Mouse (Mus musculus) large intestine, adult 2 months (tissue): ENCODE data around the gene Nlrc4. TPM values are rescaled to one million over a fixed set of nuclear protein-coding genes. Genes with fewer than 3 reads are reported as not detected.
"Not testable (repeated sequence)": the region's sequence is repeated elsewhere in the genome, so short reads cannot be mapped to it uniquely, and the experiment has no call there.

ENCODE experiments used
- DNase-seq: peaks from one replicate; pipeline ENCODE4 v3.0.0-alpha.2; 2012; ENCODE audit warnings: low read depth, low spot score
- WGBS: fragments of 180-500 bp; shearing (Covaris S2); methylation state at CpG from one replicate; pipeline ENCODE4 v1.1.7; 2018; 5-methylcytosine and 5-hydroxymethylcytosine counted together
- polyA plus RNA-seq: library from polyadenylated mRNA; depleted of rRNA; stranded (reverse); fragments of >200 nt; gene quantifications from 2 replicates; pipeline ENCODE4 v1.2.3, GENCODE M21; 2012; rRNA removed

Gene Nlrc4
- polyA plus RNA-seq: 10.1 and 17.9 TPM in 2 replicates

DNA sequence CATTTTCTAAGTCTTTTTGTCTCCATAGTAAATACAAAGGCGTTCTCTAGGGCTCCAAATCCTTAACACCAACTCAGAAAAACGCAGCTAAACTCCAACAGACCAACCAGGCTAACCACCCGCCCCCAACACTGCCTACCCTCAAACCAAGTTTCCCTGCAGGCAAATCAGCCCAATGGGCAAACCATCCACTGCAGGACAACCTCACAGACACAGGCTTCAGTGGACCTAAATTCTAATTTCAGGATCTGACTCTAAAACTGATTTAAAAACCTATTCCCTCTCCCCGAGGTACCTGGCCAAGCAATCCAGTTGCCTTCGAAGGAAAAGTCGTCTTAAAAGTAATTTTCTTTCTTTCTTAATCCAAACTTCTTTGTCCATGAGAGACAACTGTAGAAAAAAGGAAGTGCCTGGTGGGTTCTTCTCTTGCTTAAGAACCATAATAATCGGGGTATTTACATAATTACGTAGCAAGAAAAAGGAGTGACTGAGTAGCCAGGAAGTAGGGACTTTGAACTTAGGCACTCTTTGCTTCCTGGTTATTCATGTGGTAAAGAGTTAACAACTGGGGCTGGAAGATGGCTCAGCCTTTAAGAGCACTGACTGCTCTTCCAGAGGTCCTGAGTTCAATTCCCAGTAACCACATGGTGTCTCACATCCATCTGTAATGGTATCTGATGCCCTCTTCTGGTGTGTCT is at the start of gene Nlrc4:
Gene Nlrc4 (minus strand): TSS at position 432 of the 698 bp plus-strand sequence.
- DNase-seq: peak; percentile 58
- 19% methylated on average over 8 of the region's 8 CpGs for WGBS

GRCm38 (mm10) chr17:74508600-74508999 is 49.7 kb upstream of the Nlrc4 start:
- DNase-seq: no peak
- WGBS: 56% methylated on average over 3 of the region's 3 CpGs

DNA sequence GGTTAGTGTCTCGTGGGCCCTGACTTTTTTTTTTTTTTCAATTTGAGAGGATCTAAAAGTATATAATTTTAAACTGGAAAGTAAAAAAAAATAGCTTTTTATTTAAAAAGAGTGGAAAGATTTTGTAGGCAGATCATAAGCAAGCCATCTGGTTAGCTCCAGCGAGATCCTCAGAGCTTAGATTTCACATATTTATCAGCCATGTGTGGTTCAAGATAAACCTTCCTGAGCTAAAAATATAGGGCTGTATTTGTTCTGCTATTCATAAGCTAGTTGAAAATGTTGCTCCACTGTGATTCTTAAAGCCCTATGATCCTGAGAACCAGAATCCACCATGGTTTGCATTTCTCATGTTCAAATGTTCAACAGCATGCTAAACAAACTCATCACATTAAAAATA is 49.0 kb upstream of the Nlrc4 start:
- 83% methylated on average over 2 of the region's 2 CpGs for WGBS

DNA sequence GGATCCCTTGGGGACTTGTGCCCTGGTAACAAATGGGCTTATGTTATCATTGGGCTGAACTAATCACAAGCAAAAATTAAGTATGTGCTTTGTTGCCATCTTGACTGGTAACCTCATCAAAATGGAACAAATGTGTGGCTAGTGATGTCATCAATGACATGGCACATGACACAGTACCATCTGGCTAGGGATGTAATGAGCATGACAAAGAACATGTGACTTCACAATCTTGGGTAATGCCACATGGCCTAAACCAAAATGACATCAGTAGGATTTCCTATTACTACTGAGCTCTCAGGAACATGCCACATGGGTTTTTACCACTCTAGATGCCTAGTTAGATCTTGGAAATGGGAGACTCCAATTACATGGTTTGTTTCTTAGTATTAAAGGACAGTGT is 42.1 kb upstream of the Nlrc4 start:
- DNase-seq: no peak

More for the DNA sequence above, 49.0 kb upstream of the Nlrc4 start:
- DNase-seq: no peak

DNA sequence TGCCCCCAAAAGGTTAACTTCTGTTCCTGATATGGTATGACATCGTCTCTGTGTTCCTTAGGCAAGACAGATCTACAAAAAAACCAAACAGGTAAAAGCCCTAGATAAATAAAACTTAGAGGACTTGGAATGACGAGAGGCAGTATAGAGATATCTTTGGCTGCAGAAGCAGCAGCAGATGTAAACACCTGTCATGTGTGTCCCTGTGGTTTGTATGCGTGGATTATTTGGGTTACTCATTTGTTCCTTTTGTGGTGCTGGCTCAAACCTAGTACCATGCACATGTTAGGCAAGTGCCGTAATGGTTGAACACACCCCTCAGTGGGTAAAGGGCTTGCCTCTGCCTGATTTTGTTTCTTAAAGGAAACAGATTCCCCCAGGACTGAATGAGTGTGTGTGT is 41.3 kb upstream of the Nlrc4 start:
- no peak for DNase-seq
- 78% methylated on average over 4 of the region's 4 CpGs for WGBS

GRCm38 (mm10) chr17:74491565-74491964 is 32.6 kb upstream of the Nlrc4 start:
- 77% methylated on average over 3 of the region's 3 CpGs for WGBS
- DNase-seq: no peak

- WGBS: 1% methylated on average over 12 of the region's 12 CpGs
- no peak for DNase-seq
Measured at GRCm38 (mm10) chr17:74489901-74490220, 30.9 kb upstream of the Nlrc4 start.

DNA sequence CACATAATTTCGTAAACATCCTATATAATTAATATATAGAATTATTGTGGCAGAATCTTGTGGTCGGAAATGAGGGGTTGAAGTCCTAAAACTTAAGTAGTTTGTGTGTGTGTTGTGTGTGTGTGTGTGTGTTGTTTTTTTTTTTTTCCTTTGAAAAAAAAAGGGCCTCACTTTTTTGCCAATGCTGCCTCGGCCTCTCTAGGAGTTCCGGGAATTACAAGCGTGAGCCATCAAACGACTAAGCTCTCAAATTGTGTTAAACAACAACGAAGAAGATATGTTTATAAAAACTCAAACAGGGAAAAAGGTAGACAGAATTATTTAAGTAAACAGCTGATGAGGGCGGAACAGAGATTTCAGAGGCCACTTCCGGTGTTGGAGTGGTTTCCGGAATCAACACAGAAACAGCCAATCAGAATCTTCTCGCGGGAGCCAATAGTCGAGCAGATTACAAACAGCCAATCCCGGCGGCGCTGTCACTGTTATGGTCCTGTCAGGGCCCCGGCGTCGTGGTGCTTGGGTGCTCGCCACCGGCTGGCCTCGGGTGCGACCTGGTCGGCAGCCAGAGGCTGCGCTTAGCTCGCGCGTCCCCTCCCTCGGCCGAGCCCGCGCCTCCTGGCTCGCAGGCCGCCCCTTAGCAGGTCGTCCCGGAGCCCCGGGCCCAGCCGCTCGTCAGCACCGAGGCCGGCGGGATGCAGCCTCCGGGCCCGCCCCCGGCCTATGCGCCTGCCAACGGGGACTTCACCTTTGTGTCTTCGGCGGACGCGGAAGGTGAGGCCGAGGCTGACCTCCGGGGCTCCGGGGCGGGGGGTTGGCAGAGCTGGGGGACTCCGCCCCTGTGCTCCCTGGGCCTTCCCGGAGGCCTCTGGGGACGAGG is 30.3 kb upstream of the Nlrc4 start, which contains the start of gene Yipf4:
Gene Yipf4 (plus strand): TSS at position 470 of the 877 bp plus-strand sequence.
- 5% methylated on average over 58 of the region's 58 CpGs for WGBS

DNA sequence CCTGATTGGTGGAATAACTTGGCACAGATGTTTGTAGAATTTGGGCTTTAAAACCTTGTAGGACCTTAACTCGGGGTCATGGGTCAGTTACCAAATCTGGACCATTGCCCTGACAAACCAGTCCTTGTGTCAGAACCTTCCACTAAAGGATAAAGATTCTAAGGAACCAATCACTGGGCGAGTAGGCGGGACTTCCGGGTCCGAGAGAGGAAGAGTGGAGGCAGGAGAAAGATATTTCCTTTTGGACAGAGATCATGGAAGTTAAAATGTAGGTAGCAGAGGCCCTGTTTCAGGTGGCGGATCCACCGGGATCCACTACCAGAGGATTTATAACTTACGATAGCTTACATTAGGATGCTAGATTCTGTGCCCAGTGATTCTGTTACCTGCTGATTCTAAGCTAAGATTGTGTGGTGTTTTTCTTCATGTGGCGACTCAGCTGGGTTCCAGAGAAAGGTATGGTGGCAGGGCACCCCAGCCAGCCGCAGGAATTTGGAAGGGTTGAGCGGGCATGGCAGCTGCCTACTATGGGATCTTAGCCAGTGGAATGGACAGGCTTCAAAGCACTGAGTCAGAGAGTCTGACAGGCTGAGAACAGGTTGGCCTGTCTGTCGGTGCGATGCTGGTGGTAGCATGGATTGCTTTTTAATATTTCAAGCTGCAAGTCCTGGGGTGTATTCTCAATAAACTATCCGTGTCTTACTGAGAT is 21.6 kb upstream of the Nlrc4 start:
- no peak for DNase-seq
- WGBS: 87% methylated on average over 14 of the region's 14 CpGs

More for the DNA sequence above, 30.3 kb upstream of the Nlrc4 start, which contains the start of gene Yipf4:
- peak; percentile 89 for DNase-seq

DNA sequence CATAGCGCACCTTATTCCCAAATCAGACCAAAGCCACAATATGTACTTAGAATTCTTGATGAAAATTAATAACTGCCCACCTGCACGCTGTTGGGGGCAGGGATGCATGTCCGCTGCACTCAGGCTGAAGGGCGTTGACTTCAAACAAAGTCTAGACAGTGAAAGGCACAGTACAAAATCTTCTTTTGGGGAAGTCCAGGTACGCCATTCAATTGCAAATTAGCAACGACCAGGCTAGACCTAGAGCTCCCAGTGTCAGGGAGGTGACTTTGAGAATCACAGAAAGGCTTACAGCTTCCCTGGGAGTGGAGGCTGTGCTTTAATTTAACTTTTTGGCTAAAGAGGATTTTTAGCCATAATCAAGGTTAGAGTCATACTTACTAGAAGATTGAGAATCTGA is 11.2 kb upstream of the Nlrc4 start:
- not testable (repeated sequence) for DNase-seq
- 81% methylated on average over 6 of the region's 6 CpGs for WGBS

DNA sequence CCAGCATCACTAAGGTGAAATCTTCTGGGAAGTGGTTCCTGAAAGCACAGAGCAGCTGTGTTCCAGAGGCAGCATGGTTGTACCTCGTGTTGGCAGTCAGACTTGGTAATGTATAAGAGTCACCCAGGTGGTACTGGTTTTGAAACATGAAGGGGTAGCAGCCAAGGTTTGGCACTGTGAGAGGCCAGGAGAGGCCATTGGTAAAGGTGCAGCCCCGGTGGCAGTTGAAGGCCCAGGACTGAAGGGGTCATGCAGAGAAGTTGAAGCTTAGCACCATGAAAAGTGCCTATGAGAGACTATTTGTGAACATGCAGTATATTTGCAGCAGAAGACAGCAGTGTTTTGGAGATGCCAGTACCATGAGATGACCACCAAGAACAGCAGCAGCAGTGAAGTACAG is 9.0 kb upstream of the Nlrc4 start:
- WGBS: 85% methylated on average over 2 of the region's 2 CpGs
- DNase-seq: not testable (repeated sequence)

- peak; percentile 37 for DNase-seq
Measured at GRCm38 (mm10) chr17:74463510-74463909, 4.6 kb upstream of the Nlrc4 start.

GRCm38 (mm10) chr17:74457972-74458677 is 817 bp downstream of the Nlrc4 start:
- DNase-seq: no peak
- 25% methylated on average over 10 of the region's 10 CpGs for WGBS

DNA sequence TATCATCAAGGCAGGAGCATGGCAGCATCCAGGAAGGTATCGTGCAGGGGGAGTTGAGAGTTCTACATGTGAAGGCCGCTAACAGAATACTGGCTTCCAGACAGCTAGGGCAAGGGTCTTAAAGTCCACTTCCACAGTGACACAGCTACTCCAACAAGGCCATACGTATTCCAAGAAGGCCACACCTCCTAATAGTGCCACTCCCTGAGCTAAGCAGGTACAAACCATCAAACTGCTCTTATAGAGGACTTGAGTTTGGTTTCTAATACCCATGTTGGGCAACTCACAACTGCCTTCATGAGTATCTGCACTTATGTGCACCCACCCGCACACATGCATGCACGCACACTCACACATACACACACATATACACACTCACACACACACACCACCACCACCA is 2.1 kb downstream of the Nlrc4 start:
- no peak for DNase-seq
- WGBS: 82% methylated on average over 5 of the region's 5 CpGs

- 90% methylated on average over 4 of the region's 4 CpGs for WGBS
- DNase-seq: no peak
Measured at GRCm38 (mm10) chr17:74455426-74455825, 3.5 kb downstream of the Nlrc4 start.

- DNase-seq: no peak
- 90% methylated on average over 1 of the region's 1 CpGs for WGBS
Measured at GRCm38 (mm10) chr17:74454660-74455059, 4.3 kb downstream of the Nlrc4 start.

- DNase-seq: no peak
- WGBS: 81% methylated on average over 3 of the region's 3 CpGs
Measured at GRCm38 (mm10) chr17:74453928-74454327, 5.0 kb downstream of the Nlrc4 start.

DNA sequence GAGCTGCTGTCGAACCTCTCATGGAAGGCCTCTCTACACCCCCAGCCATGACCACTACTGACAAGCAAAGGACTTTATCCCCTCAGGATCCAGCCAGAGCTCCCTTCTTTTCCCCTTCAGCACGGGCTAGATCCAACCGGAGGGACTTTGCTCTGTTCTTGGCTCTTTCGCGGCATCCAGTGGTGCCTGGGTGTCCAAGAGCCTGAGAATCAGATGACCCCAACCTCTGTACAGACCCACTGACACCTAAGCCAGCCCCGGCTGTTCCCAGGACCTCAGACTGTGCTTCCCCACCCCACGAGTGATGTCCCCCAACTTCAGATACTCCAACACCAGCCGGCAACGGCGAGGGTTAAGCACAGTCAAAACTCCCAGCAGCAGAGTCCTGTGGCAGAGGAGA is 9.2 kb downstream of the Nlrc4 start:
- 92% methylated on average over 10 of the region's 10 CpGs for WGBS
- DNase-seq: no peak

- DNase-seq: no peak
- WGBS: 56% methylated on average over 5 of the region's 5 CpGs
Measured at GRCm38 (mm10) chr17:74440486-74440885, 18.5 kb downstream of the Nlrc4 start.

DNA sequence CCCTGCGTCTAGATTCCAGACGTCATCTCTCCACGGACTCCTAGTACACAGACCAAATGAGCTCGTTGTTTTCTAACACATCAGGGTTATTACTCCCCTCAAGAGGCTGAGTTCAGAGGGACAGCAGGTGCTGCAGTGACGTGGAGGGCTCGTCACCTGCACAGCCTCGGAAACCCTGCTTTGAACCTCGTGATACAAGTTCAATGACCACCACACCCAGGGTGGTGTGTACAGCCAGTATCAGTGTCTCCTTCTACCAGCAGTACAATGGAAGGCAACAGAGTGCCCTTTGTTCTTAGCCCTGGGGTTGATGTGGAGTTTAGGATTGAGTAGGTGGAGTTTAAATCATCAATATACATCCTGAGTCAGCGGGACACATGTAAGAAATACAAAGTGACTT is 21.2 kb downstream of the Nlrc4 start:
- 36% methylated on average over 9 of the region's 9 CpGs for WGBS
- DNase-seq: no peak
